Mouse (Mus musculus): ENCODE measurements around the gene Vwa7. TPM values are rescaled to one million over a fixed set of nuclear protein-coding genes. Genes with fewer than 3 reads are reported as not detected.
"Not testable (repeated sequence)": the region's sequence is repeated elsewhere in the genome, so short reads cannot be mapped to it uniquely, and the experiment has no call there.

Gene Vwa7
- total RNA-seq, 2 experiments from 2014 or later: 0.15 to 0.22 TPM

- peak; percentile 71 to 92 for DNase-seq (ENCODE audit: low spot score in 2 of 2)
Observed at GRCm38 (mm10) chr17:35021163-35021808, 4.9 kb downstream of the Vwa7 start.

GRCm38 (mm10) chr17:35021842-35022477, 5.6 kb downstream of the Vwa7 start:
- DNase-seq (ENCODE audit: low spot score in 2 of 2): no peak

DNA sequence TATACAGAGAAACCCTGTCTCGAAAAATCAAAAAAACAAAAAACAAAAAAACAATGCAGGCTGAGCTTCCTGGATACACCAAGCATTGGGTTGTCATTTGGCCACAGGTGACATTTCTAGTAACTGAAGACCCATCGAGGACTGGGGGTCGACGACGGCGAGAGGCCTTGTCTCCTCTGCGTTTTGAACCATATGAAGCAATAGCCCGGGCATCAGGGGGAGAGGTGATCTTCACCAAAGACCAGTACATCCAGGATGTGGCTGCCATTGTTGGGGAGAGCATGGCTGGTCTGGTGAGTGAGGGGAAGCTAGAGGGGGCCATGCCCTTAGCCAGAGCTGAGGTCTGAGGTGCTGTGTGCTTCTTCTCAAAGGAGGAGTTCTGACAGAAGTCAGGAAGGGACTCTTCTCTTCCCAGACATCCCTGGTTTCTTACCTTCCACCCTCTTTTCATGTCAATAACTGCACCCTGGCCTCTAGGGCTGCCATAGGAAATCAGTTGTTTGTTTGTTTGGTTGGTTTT, 6.2 kb downstream of the Vwa7 start:
- no peak for DNase-seq (ENCODE audit: low spot score in 2 of 2)

DNA sequence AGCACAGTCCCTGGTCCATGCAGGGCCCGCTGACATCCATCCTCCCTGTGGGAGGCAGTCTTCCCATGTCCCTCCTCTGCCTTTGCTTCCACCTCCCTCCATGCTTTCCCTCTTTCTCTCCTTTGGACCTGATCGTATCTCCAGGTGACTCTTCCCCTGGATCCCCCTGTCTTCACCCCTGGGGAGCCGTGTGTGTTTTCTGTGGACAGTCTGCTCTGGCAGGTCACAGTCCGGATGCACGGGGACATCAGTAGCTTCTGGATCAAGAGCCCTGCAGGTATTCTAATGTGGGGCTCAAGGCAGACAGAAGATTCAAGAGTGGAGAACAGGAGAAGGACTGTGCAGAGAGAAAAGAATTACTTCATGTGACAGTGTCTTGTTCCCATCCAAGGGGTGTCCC, 6.8 kb downstream of the Vwa7 start:
- DNase-seq (ENCODE audit: low spot score in 2 of 2): no peak

- DNase-seq (ENCODE audit: low spot score in 2 of 2): no peak
Observed at GRCm38 (mm10) chr17:35023756-35024155, 7.4 kb downstream of the Vwa7 start.

DNA sequence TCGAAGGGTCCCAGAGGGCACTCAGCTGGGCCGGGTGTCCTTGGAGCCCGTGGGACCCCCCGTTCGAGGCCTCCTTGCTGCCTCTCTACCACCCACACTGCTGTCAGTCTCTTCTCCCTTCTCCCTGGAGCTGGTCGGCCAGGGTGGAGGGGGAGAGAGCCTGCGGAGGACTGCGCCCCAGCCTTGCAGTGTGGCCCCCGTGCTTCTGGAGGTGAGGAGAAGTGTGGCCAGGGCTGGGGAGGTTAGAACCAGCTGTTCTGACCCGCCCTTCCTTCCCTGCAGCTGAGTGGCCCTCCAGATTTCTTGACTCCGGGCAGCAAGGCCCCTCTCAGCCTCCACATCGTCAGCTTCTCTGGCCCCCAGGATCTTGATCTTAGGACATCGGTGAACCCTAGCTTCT, 7.9 kb downstream of the Vwa7 start:
- no peak for DNase-seq (ENCODE audit: low spot score in 2 of 2)

- DNase-seq (ENCODE audit: low spot score in 2 of 2): no peak
Observed at GRCm38 (mm10) chr17:35024691-35025488, 8.5 kb downstream of the Vwa7 start.

DNA sequence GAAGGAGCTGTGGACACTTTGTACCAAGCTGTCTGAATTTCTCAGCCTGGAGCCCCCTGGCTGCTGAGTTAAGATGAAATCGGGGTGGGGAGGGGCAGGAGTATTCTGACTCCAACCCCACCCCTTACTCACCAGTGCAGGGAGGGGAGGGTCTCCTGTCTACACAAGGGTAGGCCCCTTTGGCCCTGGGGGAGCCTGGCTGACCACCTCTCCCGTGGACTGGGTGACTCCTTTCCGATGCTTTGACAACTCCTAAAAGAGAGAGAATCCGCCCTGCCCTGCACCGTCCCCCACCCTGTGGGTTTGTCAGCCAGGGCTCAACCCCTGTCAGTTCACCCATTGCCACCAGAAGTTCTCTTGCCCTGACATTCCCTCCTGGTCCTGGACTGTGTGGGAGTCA, 9.8 kb downstream of the Vwa7 start:
- no peak for DNase-seq (ENCODE audit: low spot score in 2 of 2)

GRCm38 (mm10) chr17:35027277-35028068, 11.1 kb downstream of the Vwa7 start, which contains the start of gene Sapcd1:
Gene Sapcd1 (minus strand): TSS chr17:35028016.
- DNase-seq (ENCODE audit: low spot score in 2 of 2): peak in 1 of 2 experiments; percentile 47

GRCm38 (mm10) chr17:35028315-35028714, 11.9 kb downstream of the Vwa7 start:
- no peak for DNase-seq (ENCODE audit: low spot score in 2 of 2)

DNA sequence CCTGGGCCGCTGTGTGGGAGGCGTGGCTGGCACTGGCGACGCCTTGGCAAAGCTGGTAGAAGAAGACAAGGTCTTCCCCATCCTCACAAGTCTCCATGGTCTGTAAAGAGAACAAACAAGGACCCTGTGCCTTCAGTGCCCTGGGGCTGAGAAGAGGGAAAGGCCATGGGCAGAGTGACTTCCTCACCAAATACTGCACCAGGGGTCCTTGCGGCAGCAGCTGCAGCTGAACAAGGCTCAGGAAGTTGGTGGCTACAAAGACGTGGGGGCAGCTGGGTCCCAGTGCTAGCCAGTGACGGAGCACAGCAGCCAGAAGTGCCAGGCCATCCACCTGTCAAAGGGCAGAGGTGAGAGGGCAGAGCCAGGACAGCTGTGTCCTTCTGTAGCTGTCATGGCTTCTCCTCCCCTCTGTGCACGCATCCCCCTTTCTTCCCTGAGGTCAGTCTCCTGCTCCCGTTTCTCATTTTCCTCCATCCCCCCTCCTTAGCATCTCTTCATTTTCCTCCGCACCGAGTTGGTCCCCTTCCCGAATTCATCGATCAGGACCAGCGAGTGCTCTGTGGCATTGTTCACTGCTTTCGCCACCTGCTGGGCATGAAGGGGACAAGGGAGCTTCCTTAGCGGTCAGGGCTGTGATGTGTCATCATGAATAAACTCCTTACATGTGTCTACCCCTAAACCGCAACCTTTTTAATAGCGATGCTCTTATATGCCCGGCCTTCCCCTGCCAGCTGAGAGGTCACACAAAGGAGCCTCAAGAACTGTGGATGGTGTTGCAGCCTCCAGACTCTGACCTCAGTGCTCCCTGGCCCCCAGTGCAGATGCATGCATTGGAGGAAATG, 13.5 kb downstream of the Vwa7 start:
- no peak for DNase-seq (ENCODE audit: low spot score in 2 of 2)

DNA sequence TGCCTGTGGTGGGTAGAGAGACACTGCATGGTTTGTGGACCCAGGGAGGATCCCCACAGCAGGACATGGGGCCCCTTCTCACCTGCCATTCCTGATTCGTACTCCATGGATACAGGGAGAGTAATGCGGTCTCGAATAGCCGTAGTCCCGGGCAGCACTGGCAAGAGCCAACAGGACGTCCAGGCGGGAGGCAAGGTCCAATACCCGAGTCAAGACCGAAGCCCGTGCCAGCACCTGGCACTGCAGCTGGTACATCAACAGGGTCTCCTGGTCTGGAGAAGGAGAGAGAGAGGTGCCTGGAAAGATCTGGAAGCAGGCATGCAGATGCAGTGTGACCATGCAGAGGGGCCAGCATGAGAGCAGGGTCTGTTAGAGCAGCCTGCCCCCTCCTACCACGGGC, 14.9 kb downstream of the Vwa7 start:
- no peak for DNase-seq (ENCODE audit: low spot score in 2 of 2)

DNA sequence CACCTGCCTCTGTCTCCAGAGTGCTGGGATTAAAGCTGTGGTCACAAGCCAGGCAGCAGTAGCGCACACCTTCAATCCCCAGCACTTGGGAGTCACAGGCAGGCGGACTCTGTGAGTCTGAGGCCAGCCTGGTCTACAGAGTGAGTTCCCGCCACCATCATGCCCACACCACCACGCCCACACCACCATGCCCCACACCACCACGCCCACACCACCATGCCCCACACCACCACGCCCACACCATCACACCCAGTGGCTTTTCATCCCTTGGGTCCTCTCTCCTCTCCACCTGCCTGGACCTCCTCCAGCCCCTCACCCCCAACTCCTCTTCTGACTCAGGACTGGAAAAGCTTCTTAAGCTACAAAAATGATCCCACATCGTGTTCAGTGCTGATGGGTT, 15.5 kb downstream of the Vwa7 start:
- no peak for DNase-seq (ENCODE audit: low spot score in 2 of 2)

DNA sequence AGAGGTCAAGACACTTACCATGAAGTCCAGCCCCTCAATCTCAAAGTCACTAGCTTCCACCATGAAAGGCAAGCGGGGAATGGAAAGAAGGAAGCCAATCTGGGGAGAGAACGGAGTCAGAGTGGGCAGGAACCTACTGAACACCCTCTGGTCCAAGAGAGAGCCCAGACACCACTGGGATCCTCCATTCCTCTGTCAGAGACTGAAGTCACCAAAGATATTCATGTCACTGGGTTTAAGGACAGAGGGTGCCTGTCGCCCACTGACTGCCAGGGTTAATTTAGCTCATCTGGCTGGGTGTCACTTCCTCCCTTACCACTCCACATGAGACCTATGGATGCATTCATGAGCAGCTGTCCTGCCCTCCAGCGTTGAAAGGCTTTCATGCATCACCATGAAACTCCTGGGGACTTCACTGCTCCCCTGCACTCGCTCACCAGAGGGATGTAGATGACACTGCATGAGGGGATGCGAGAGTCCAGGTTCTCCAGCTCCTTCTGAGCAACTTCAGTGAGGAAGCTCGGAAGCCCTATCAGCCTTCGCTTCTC, 16.0 kb downstream of the Vwa7 start:
- DNase-seq (ENCODE audit: low spot score in 2 of 2): no peak

GRCm38 (mm10) chr17:35033703-35034102, 17.3 kb downstream of the Vwa7 start:
- not testable (repeated sequence) for DNase-seq (ENCODE audit: low spot score in 2 of 2)

GRCm38 (mm10) chr17:35034896-35035295, 18.5 kb downstream of the Vwa7 start:
- no peak for DNase-seq (ENCODE audit: low spot score in 2 of 2)

- peak; percentile 67 to 75 for DNase-seq (ENCODE audit: low spot score in 2 of 2)
Observed at GRCm38 (mm10) chr17:35039121-35039873, 22.9 kb downstream of the Vwa7 start.

DNA sequence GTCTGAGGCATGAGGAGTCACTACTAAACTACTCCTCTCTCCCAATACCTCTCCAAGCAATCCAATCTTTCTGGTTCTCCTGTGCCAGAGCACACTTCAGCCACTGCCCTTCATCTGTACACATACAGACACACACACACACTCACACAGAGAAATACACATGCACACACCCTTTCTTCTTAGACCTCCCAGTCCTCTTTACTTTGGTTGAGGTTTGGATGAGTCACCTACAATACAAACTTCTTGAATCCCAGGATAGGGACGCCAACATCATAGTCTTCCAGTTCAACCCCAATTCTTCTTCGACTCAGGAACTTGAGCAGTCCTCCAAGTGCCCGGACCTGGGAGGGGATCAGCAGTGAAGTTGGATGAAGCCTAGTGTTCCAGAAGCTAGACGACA, 27.4 kb downstream of the Vwa7 start:
- no peak for DNase-seq (ENCODE audit: low spot score in 2 of 2)
